Mouse (Mus musculus) kidney, postnatal 4 days (tissue): Measurements from ENCODE around the gene D6Wsu163e.

Experiments used
- DNase-seq, 2 experiments: peaks; one replicate each; pipeline ENCODE4 v3.0.0; 2021; ENCODE audit warnings: mixed read lengths in 2 of 2

D6Wsu163e gene

DNA sequence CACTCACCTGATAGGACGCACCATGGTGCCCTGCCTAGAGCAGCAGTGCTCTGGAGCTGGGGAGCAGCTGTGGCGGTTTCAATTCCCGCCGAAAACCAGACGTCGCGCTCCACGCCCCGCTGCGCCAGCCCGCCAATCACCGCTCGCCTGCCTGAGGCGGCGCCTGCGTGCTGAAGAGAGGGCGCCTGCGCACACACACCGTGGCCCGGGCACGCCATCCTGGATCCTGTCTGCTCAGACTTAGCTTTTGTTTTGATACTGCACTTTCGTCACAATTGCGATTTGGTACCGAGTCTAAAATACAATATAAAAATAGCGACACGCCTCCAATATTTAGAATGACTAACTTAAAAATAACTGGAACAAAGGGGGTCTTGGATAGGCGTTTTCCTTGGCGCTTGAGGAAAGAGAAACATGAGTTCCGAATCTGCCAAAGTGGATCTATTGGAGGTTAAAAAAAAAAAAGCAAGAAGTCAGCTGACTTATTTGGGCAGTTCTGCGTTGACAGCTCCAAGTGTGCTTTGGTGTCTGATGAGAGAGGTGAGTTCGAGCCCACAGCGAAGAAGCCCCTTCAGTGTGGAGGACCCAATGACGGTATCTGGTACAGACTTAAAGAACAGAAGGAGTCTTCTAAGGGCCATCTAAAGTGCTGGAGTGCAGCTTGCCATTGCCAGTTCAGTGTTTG lies at the start of gene D6Wsu163e, which contains the start of gene Rad51ap1:
Gene D6Wsu163e, plus strand, starts transcription at position 476 of the 685 bp plus-strand sequence.
Gene Rad51ap1, minus strand, starts transcription at position 101 of the 685 bp plus-strand sequence.
- DNase-seq = peak; percentile 95 to 98

DNA sequence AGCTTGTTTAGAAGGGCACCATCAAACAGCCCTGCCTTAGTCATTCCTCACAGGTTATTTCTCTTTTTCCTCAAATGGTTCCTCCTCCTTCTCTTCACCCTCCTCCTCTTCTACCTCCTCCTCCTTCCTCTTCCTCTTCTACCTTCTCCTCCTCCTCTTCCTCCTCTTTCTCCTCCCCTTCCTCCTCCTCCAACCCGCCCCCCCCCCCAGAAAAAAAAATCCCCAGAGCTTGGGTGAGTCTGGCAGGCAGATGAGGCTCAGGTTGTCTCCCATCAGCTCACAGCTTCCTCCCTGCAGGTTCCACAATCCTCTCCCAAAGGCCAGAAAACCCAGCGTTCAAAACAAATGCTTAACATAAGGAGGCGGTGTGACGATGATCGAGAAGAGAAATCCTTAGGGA lies 32.4 kb upstream of the D6Wsu163e start:
- DNase-seq = no peak

DNA sequence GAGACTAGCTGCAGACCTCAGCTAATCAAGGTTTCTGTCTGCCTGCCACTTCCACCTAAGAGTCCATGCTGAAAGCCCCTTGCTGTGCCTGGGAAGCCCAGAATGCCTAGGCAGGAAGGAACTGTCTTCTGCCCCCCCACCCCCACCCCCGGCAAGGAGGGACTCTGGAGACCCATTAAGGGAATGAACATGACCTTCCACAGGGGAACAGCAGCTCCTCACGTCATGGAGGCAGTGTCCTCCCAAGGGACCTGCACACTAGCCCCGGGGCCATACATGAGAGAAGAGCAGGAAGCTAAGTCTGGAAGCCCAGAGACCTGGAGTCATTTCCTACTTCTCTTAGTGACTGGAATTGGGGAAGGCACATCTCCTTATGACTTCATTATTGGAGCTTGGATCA lies 31.9 kb upstream of the D6Wsu163e start:
- no peak for DNase-seq

DNA sequence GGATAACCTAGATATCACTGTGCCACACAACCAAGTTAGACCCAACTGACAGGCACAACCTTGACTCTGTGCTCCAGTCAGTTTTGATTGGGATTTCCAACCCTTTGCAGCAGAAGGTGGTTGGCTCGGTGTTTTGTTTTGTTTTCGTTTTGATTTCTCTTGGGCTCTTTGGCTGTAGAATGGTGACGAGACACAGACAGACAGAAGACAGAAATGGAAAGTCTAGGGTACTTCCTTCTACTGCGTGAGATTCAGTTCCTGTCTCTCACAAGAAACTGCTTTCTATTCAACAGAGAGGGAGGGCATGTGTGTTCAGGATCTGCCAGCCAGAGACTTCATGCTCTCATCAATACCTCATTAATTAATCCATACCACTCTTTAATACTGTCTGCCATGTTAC lies 29.0 kb upstream of the D6Wsu163e start:
- DNase-seq = no peak

DNA sequence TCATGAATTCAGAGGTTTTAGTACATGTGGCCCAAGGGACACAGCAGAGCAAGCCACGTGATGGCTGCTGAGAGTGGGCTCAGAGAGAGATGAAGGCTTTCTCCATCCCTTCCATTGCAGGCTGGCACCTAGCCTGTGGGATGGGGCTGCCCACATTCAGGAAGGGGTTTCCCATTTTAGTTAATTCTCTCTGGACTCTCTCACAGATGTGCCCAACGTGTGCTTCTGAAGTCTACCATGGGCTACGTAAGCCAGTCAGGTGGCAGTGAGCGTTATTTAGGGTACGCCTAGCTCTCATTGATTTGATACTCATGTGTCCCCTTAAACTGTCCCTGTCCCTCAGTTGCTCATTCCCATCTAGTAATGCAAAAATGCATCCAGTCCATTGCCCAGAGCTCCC lies 24.8 kb upstream of the D6Wsu163e start:
- no peak for DNase-seq

DNA sequence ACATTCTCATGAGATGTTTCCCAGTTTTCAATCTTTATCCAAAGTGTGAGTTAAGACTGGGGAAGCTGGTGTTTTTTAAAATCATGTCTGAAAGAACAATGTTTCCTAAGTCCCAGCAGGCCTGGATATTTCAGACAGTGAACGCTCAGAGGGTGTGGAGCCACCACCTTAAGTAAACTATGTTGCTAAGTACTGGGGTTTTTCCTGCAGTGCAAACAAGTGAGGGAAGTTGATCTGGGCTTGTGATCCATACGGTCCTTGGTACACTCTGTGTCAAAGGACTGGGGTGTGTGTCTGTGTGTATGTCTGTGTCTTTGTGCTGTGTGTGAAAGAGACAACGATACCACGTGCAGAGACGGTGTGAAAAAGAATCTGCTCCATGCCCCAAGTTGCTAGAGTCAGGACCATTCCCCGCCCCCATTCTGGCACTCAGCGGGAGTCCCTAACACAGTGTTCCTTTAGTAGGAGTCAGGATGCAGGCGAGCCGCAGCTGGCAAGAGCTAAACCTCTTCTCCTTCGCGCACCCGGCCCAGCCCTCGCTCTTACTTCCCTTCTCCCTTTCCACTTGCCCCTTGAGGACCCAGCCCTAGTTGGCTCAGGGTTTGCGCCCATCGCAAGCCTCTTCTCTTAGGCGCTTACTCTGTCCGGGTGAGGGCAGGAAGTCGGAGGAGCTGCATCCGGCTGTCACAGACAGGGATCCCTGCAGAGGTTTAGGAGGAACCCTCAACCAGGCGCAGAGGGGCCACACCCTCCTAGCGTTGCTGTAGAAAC lies 18.5 kb upstream of the D6Wsu163e start, which contains the start of gene Dyrk4:
Gene Dyrk4, minus strand, starts transcription at position 729 of the 771 bp plus-strand sequence.
- peak; percentile 43 to 53 for DNase-seq

DNA sequence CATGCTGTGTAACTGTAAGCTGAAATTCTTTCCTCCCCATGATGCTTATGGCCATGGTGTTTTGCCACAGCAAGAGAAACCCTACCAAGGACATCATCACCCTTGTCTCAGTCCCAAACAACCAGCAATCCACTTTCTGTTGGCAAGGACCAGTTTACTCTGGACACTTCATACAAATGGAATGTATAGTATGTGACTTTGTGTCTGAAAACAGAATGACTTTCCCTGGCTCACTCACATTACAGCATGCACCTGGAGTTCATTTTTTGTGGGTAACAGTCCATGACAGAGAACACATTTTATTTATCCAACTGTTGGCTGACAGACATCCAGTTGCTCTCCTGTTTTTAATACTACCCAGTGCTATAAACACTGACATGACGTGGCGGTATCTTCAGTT lies 6.9 kb upstream of the D6Wsu163e start:
- DNase-seq = no peak

DNA sequence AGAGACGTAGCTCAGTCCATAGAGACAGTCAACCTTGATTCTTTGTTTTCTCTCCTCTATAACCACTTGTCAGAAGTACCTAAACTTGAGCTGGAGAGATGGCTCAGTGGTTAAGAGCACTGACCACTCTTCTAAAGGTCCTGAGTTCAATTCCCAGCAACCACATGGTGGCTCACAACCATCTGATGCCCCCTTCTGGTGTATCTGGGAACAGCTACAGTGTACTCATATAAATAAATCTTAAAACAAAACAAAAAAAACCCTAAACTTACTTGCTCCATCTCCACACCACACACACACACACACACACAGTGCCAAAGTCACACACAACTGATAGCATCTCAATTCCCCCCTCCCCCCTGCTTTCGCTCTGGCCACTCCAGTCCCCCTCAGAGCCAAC lies 1.7 kb upstream of the D6Wsu163e start:
- no peak for DNase-seq

DNA sequence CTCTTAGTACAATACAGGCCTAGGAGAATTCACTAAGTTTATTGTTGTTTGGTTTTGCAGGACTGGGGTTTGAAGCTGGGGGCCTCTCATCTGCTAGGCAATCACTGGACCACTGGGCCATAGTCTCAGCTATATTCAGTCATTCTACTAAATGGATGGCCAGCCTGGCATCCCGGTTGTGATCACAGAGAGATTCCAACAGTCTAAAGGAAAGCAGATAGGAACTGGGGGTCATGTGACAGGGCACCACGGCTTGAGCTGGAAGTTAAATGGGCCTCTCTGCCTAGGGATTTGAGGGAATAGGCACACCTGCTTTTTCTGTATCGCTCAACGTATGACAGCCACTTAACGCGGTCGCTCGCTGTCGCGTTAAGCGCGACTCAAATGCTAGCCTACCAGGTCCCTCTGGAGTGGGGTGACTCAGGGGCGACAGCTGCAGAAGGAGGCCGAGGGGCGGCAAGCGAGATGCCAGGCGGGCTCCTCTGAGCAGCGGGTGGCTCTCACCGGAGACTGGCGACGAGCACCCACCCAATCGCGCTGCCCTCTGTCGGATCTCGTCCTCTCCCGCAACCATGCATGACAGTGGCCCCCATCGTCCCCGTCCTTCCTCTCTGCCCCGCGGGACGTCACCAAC lies 792 bp upstream of the D6Wsu163e start:
- DNase-seq = no peak

DNA sequence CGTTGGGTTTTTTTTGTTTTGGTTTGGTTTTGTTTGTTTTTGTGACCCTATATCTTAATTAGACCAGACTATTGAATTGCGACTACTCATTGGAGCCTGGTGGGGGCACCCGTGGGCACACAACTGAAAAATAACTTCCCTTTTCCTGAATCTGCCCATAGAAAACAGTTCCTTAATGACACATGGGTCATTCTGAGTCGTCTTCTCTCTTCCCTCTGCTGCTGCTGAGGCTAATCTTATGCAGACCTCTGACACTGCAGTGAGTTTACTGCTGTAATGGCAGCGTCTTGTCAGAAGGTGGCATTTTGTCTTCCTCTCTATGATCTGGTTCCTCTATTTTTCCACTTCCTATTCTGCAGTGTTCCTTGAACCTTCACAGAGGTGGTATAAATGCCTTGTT lies 689 bp downstream of the D6Wsu163e start:
- peak in 1 of 2 experiments; percentile 18 for DNase-seq

DNA sequence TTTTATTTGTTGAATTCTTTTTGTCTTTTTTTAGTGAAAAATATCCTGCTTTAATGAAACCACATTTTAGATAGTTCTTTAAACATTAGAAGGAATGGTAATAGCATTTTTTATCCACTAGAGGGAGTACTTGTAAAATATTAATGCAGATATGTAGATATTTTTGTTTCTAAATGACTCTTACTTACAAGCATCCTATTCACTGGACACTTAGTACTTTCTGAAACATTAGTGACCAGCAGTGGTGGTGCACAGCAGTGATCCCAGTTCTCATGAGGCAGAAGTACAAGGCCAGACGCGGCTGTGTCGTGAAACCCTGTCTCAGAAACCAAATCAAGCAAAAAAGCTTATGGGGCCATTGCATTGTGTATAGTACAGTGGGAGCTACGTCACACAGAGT lies 8.6 kb downstream of the D6Wsu163e start:
- DNase-seq = no peak

DNA sequence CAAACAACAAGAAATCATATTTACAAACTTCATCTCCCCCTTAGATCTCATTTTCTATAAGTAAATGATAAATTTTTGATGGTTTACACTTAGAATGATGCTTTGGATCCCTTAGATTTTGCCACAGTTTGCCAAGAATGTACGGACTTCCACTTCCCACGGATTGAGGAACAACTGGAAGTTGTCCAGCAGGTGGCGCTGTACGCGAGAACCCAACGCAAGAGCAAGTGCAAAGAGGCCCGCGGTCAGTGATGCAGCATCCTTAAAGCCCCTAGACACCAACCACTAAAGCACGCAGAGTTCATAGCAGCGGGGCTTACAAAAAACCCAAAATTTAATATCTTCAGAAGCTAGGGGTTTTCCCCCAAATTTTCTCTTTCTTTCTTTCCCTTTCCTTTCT lies 16.0 kb downstream of the D6Wsu163e start:
- peak; percentile 91 for DNase-seq

DNA sequence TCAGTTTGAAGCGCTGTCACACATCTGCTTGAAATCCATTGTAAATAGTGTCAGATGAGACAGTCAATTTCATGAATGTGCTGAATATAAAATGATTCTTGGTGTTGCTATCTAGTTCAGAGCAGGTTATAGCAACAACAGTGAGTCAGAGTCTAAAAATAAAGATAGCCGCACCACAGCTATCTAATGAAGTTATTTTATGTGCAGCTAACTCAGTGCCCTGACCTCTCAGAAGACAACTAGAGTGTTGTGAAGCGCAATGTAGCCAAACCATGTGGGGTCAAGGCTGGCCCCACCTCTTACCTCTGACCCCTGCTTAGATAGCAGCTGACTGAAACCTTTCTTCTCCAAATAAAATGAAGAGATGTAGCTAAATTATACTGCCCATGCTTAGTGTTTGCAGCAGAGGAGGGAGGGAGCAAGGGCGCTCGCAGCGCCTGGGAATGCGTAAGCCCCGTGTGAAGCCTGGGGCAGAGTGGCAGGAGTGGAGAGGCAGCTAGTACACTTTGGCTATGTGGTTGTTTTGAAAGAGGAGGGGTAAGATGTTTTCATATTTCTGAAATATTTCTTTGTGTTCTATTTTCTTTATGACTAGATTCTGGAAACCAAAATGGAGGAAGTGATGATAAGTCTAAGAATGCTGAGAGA lies 21.7 kb downstream of the D6Wsu163e start:
- no peak for DNase-seq

DNA sequence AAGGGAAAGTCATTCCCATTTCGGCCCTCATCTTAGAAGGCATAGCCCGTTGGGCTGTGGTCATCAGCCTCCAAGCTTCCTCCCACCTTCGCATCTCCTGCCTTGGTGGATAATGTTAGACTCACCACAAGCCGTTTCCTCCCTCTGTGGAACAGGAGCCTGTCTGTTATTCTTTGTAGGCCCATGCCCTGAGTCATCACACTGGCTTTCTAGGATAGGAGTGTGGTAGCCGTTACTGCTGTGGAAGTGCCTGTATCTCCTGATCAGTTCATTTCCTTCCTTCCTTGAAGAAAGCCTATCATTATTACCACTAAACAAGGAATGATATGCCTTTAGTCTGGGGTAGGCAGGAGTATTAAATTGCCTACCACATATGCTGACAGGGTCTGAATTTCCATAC lies 22.9 kb downstream of the D6Wsu163e start:
- DNase-seq = no peak

DNA sequence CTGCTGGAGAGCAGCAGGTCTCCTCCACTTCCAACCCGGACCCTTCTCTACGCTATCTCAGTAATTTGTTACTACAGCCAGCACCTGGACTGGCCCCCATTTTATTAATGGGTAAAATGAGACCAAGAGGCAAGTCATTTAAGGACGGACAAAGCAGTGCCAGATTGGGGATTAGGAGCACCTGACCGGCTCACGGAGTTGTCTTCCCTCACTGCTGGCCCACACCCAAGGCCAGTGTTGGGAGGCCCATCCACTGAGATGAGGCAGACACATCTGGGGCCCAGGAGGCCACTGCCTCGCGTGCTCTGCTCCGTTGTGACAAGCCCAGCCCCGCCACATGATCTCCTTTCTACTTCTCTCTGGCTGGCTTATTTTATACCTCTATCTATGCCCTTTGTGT lies 23.7 kb downstream of the D6Wsu163e start:
- no peak for DNase-seq

DNA sequence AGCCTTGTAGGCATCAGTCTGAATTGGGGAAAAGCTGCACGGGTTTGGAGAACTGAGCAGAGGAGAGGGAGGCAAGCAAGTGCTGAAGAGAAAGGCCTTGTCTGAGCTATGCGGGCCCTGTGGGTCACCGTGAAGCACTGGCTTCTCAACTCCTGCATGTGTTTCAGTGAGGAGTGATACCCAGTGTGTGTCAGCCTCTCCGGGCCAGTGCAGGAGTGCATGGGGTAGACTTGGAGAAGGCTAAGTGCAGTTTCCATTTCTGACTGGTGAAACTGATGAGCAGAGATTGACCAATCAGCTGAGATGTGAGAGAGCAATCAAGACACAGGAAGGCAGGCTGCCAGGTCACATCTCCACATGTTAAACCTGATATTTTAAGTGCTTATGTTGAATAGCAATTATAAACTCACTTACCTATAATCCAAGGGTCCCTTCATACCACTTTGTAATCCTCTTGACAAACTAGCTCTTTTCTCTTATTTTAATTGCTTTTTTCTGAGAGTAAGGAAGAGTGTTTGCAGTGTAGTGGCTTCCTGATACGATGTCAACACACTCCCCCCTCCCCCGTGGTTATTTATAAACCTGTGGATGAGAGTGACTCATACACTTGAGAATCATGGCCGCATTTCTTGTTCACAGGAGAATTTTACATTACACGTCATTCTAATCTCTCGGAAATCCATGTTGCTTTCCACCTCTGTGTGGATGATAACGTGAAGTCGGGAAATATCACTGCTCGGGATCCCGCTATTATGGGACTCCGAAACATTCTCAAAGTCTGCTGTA lies 26.7 kb downstream of the D6Wsu163e start:
- no peak for DNase-seq

DNA sequence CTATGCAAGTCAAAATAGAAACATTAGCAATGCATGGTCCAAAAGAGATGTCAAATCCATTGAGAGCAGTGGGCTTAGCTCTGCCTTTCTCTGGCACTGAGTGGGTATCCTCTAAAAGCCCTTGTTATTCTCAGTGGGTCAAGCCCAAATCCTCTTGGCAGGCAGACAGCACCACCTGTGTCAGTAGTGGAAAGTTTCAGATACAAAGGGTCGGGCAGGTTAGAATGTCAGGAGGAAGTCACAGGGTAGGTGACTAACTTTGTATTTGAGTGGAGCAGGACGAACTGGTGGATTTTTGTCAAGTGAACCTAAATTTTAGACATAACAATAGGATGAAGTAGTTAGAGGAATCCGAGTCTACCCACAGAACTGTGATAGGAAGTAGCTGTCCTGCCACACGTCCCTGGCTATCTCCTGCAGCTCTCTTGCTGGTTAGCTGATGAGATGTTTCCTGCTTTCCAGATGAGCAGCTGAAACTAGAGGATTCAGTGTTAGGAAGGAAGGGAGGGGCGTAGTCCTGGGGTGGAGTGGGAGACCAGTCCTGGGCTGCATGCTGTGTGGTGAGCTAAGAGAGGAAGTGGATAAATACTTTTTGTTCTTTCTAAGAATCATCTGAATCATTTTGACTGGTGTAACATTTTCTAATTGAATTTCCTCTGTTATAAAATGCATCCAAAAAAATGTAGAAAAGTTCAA lies 41.9 kb downstream of the D6Wsu163e start:
- DNase-seq = peak; percentile 14 to 38

DNA sequence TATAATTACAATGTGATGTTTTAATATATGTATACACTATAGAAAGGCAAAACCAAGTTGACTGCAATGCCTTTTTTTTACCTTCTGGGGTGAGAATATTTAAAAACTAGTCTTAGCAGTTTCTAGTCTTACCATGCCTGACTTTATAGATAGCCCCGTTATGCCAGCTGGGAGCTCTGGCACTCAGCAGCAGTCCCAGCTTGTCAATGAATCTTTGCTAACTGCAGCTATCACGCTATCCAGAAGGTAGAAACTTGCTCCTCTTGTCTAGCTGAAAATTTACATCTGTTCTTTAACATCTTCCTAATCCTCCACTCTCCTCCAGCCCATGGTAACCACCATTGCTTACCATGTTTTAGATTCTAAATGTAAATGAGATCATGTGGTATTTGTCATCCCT lies 53.9 kb downstream of the D6Wsu163e start:
- DNase-seq = no peak

DNA sequence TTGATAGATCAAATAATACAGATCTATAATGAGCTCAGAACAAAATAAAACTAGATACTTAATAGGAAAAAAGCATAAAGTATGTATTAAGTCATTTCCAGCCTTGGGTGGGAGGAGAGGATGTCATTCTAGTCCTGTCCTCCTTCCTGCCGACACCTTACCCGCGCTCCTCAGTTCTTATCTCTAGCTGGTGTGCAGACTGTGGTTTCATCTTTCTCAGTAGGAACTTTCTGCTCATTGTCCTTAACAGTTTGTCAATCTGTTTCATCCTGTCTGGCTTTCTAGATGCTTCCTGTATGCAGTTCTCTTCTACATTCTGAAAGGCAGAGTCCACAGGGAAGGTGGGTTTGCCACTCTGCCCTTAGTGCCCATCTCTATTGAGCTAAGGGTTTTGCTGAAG lies 55.7 kb downstream of the D6Wsu163e start:
- no peak for DNase-seq

DNA sequence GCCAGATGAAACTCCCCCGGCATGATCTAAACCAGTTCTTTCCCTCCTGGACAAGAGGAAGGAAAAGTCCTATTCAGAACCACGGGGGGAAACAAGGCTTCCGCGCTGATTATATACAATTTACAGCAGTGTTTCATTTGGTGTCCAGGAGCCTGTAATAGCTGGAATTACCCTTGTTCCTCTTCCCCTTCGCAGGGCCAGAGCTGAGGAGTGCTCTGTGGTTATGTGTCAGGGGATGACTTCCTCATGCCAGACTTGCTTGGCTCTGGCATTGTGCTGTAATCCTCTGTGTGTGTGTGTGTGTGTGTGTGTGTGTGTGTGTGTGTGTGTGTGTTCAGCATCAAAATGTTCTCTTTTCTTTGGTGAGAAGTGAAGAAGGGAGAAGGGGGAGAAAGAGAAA lies 56.6 kb downstream of the D6Wsu163e start:
- DNase-seq = peak in 1 of 2 experiments; percentile 7

DNA sequence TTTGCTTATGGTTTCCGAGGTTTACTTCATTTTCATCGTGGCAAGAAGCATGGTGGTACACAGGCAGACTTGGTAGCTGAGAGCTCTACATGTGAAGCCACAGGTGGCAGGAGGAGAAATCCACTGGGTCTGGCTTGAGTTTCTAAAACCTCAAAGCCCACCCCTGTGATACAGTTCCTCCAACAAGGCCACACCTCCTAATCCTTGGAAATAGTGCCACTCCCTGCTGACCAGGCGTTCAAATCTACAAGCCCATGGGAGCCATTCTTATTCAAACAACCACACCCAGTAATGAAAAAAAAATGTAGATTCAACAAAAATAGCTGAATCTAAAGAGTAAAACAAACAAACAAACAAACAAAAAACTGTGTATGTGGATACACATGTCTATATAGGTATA lies 65.9 kb downstream of the D6Wsu163e start:
- DNase-seq = no peak

DNA sequence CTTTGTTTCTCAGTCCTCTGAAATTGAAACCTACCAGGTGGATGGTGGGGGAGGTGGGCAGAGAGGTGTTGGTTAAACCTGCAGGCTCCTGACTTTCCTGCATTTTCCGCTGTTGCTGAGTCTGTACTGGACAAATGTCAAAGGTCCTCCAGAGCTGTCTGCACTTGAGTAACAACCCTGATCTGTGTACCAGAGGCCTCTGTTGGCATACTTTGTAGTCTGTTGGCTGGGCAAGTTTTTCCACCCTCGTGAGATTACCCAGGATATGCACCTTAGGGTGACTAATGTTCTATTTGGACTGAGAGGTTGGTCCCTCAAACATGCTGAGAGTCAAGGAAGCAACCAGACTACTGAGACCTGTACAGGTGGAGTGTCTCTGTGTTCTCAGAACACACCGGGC lies 66.8 kb downstream of the D6Wsu163e start:
- DNase-seq = no peak
